Mouse (Mus musculus) left cerebral cortex, adult 11 months (tissue): Measurements from ENCODE around the gene Sgip1.

ENCODE experiments used
- DNase-seq: peaks from one replicate; pipeline ENCODE4 v3.0.0; 2022; ENCODE audit warnings: low spot score

The Sgip1 gene

GRCm38 (mm10) chr4:102895866-102896265 is 154.8 kb downstream of the Sgip1 start:
- no peak for DNase-seq

GRCm38 (mm10) chr4:102898987-102899386 is 157.9 kb downstream of the Sgip1 start:
- DNase-seq, result no peak

GRCm38 (mm10) chr4:102899683-102900082 is 158.6 kb downstream of the Sgip1 start:
- DNase-seq, result no peak

- DNase-seq, result no peak
Measured at GRCm38 (mm10) chr4:102900166-102900565, 159.1 kb downstream of the Sgip1 start.

GRCm38 (mm10) chr4:102907843-102908427 is 166.8 kb downstream of the Sgip1 start:
- no peak for DNase-seq

GRCm38 (mm10) chr4:102910191-102910590 is 169.1 kb downstream of the Sgip1 start:
- no peak for DNase-seq

GRCm38 (mm10) chr4:102913176-102913575 is 172.1 kb downstream of the Sgip1 start:
- no peak for DNase-seq

- DNase-seq, result no peak
Measured at GRCm38 (mm10) chr4:102913700-102914327, 172.7 kb downstream of the Sgip1 start.

- no peak for DNase-seq
Measured at GRCm38 (mm10) chr4:102918191-102918590, 177.1 kb downstream of the Sgip1 start.

GRCm38 (mm10) chr4:102929491-102929890 is 188.4 kb downstream of the Sgip1 start:
- no peak for DNase-seq

GRCm38 (mm10) chr4:102930679-102931078 is 189.6 kb downstream of the Sgip1 start:
- DNase-seq, result no peak

- DNase-seq, result no peak
Measured at GRCm38 (mm10) chr4:102940266-102940665, 199.2 kb downstream of the Sgip1 start.

GRCm38 (mm10) chr4:102940738-102941137 is 199.6 kb downstream of the Sgip1 start:
- DNase-seq, result no peak

GRCm38 (mm10) chr4:102944325-102944724 is 203.2 kb downstream of the Sgip1 start:
- no peak for DNase-seq

GRCm38 (mm10) chr4:102952476-102952875 is 211.4 kb downstream of the Sgip1 start:
- no peak for DNase-seq

GRCm38 (mm10) chr4:102955294-102955956 is 214.3 kb downstream of the Sgip1 start:
- no peak for DNase-seq

GRCm38 (mm10) chr4:102959409-102959808 is 218.3 kb downstream of the Sgip1 start:
- DNase-seq, result no peak

GRCm38 (mm10) chr4:102964174-102964573 is 223.1 kb downstream of the Sgip1 start:
- DNase-seq, result no peak

GRCm38 (mm10) chr4:102967811-102968210 is 226.7 kb downstream of the Sgip1 start:
- DNase-seq, result no peak

GRCm38 (mm10) chr4:102969599-102969998 is 228.5 kb downstream of the Sgip1 start:
- no peak for DNase-seq

- no peak for DNase-seq
Measured at GRCm38 (mm10) chr4:102971159-102971558, 230.1 kb downstream of the Sgip1 start.

- no peak for DNase-seq
Measured at GRCm38 (mm10) chr4:102972071-102972470, 231.0 kb downstream of the Sgip1 start.

- DNase-seq, result no peak
Measured at GRCm38 (mm10) chr4:102974172-102974571, 233.1 kb downstream of the Sgip1 start.
